Mouse (Mus musculus) cortical plate, adult 2 months (tissue): ENCODE measurements around the gene Il23r.

ENCODE experiments used
- CTCF ChIP-seq: fragments of 200-500 bp; IDR thresholded peaks from 2 replicates; pipeline ENCODE4 v1.5.1; 2011; ENCODE audit warnings: mild to moderate bottlenecking, control low read depth, low read length; ENCODE audit not compliant: insufficient read depth; ENCODE audit errors: extremely low read depth
- POLR2A ChIP-seq: fragments of 200-500 bp; IDR thresholded peaks from 2 replicates; pipeline ENCODE4 v1.6.1; 2011; ENCODE audit warnings: mild to moderate bottlenecking, low read length, control low read depth; ENCODE audit not compliant: insufficient read depth; ENCODE audit errors: extremely low read depth

DNA sequence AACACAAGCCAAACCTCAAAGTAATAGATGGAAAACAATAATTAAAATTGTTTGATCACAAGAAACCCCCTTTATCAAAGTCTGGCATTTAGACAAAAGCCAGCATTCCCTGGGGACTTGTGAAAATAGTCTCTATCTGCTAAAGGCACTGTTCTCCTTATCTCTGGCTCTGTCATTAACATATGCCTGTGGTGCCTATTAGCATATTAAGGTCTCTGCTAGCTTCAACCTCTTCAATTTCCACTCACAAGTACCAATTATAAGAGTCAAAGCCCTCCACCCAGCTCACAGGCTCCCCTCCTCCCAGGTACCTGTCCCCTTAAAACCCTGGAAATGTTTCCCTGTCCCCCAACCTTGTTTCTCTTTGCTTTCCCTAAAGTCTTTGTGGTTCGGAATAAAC lies 20.4 kb downstream of the Il23r start:
- TF ChIP-seq CTCF: no peak
- TF ChIP-seq POLR2A: no peak
